Mouse (Mus musculus) myocyte (in vitro differentiated cells): ENCODE measurements around the gene Dcbld2. TPM values are rescaled to one million over a fixed set of nuclear protein-coding genes. Genes with fewer than 3 reads are reported as not detected.

Source experiments
- H3K27me3 ChIP-seq: one replicate; pipeline ENCODE4 v1.6.1; 2011; ENCODE audit not compliant: control insufficient read depth, insufficient read depth, insufficient read length
- H3K36me3 ChIP-seq: one replicate; pipeline ENCODE4 v1.6.1; 2011; ENCODE audit not compliant: control insufficient read depth, insufficient read depth
- H3K4me2 ChIP-seq: one replicate; pipeline ENCODE4 v1.6.1; 2011; ENCODE audit warnings: low read depth, control low read depth
- H3K4me3 ChIP-seq: one replicate; pipeline ENCODE4 v1.5.1; 2011; ENCODE audit warnings: mild to moderate bottlenecking, control low read depth, moderate library complexity
- H3K79me2 ChIP-seq: one replicate; pipeline ENCODE4 v1.6.1; 2011; ENCODE audit not compliant: control insufficient read depth, insufficient read depth
- H3ac ChIP-seq: one replicate; pipeline ENCODE4 v1.6.1; 2011; ENCODE audit not compliant: control insufficient read depth, insufficient read length
- CEBPB ChIP-seq: IDR thresholded peaks from 2 replicates; pipeline ENCODE4 v1.6.1; 2011; ENCODE audit warnings: mild to moderate bottlenecking, moderate library complexity; ENCODE audit not compliant: poor library complexity, insufficient read depth, severe bottlenecking
- E2F4 ChIP-seq: IDR thresholded peaks from one replicate; pipeline ENCODE4 v1.6.1; 2011; ENCODE audit warnings: mild to moderate bottlenecking, control low read depth, moderate library complexity; ENCODE audit not compliant: insufficient read depth
- MAX ChIP-seq: IDR thresholded peaks from one replicate; pipeline ENCODE4 v1.6.1; 2011; ENCODE audit warnings: low read depth, mild to moderate bottlenecking, control low read depth
- MYOD1 ChIP-seq, 3 experiments: IDR thresholded peaks; one replicate each; pipeline ENCODE4 v1.6.1; 2011; ENCODE audit warnings: control low read depth in 2 of 3, low read depth in 2 of 3, mild to moderate bottlenecking in 2 of 3, moderate library complexity in 1 of 3; ENCODE audit not compliant: insufficient read length in 2 of 3, control insufficient read depth in 1 of 3
- MYOG ChIP-seq, 3 experiments: IDR thresholded peaks; one replicate each; pipeline ENCODE4 v1.6.1; 2011; ENCODE audit warnings: control low read depth in 2 of 3, low read depth in 2 of 3, mild to moderate bottlenecking in 2 of 3; ENCODE audit not compliant: insufficient read length in 2 of 3, control insufficient read depth in 1 of 3, insufficient read depth in 1 of 3
- POLR2A ChIP-seq: IDR thresholded peaks from one replicate; pipeline ENCODE4 v1.6.1; 2011; ENCODE audit warnings: low read depth, mild to moderate bottlenecking, control low read depth, moderate library complexity; ENCODE audit not compliant: insufficient read length
- POLR2AphosphoS2 ChIP-seq: IDR thresholded peaks from one replicate; pipeline ENCODE4 v1.6.1; 2011; ENCODE audit warnings: low read depth, control low read depth; ENCODE audit not compliant: insufficient read length
- REST ChIP-seq: IDR thresholded peaks from one replicate; pipeline ENCODE4 v1.6.1; 2011; ENCODE audit warnings: mild to moderate bottlenecking, control low read depth, moderate library complexity; ENCODE audit not compliant: insufficient read depth, insufficient read length
- SRF ChIP-seq: IDR thresholded peaks from one replicate; pipeline ENCODE4 v1.6.1; 2011; ENCODE audit warnings: low read depth; ENCODE audit not compliant: control insufficient read depth, insufficient read length
- TCF12 ChIP-seq: IDR thresholded peaks from one replicate; pipeline ENCODE4 v1.6.1; 2011; ENCODE audit warnings: mild to moderate bottlenecking, control low read depth; ENCODE audit not compliant: poor library complexity, insufficient read depth, severe bottlenecking
- TCF3 ChIP-seq: IDR thresholded peaks from one replicate; pipeline ENCODE4 v1.6.1; 2011; ENCODE audit warnings: low read depth, control low read depth; ENCODE audit not compliant: insufficient read length
- USF1 ChIP-seq: IDR thresholded peaks from one replicate; pipeline ENCODE4 v1.6.1; 2011; ENCODE audit warnings: low read depth, mild to moderate bottlenecking, control low read depth, moderate library complexity
- polyA plus RNA-seq: library from polyadenylated mRNA; unstranded; fragments of >200 nt; fragmentation: generic; extraction: Trizol; gene quantifications from one replicate; pipeline ENCODE4 v1.2.1, GENCODE M21; 2012; ENCODE audit warnings: missing spikeins

Dcbld2 gene
- polyA plus RNA-seq, 1 experiment = 10.4 TPM

DNA sequence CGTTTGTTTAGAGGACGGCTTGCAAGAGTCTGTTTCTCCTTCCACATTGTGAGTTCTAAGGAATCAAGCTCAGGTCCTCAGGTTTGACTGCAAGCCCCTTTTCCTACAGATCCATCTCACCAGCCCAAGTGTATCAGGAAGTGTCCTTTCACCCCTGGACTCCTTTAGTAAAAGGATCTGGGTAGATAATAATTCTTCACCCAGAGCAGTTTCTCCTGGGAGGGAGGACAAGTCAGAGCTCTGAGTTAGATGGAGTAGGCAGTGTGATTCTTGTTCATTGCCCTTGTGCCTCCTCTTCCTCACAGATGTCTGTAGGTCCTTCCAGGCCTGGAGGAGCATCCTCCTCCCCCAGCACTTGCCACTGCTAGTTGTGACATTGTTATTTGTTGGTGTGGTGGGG, 54.3 kb downstream of the Dcbld2 start:
- no peak overlapping the region for H3K4me2 ChIP-seq
- no peak overlapping the region for H3K4me3 ChIP-seq
- TF ChIP-seq E2F4 (no peak), USF1 (no peak), REST (no peak), TCF12 (no peak), POLR2A (no peak), MYOG (IDR thresholded peaks at IDR 0.05; ENCODE audit: control insufficient read depth in 1 of 3, insufficient read depth in 1 of 3, insufficient read length in 2 of 3, low read depth in 2 of 3) (no peak), SRF (no peak), POLR2AphosphoS2 (no peak), MYOD1 (IDR thresholded peaks at IDR 0.05; ENCODE audit: control insufficient read depth in 1 of 3, insufficient read length in 2 of 3, low read depth in 2 of 3) (no peak), CEBPB (no peak), TCF3 (no peak), MAX (no peak)
- no peaks in the 10 kb centered on the region for H3K79me2 ChIP-seq
- H3K27me3 ChIP-seq = no peaks in the 10 kb centered on the region
- H3ac ChIP-seq = no peak overlapping the region
- H3K36me3 ChIP-seq = peaks cover 43% of the 10 kb centered on the region

GRCm38 (mm10) chr16:58464051-58464450, 55.8 kb downstream of the Dcbld2 start:
- TF ChIP-seq MAX (no peak), TCF3 (no peak), TCF12 (no peak), POLR2AphosphoS2 (no peak), MYOD1 (IDR thresholded peaks at IDR 0.05; ENCODE audit: control insufficient read depth in 1 of 3, insufficient read length in 2 of 3, low read depth in 2 of 3) (no peak), E2F4 (no peak), MYOG (IDR thresholded peaks at IDR 0.05; ENCODE audit: control insufficient read depth in 1 of 3, insufficient read depth in 1 of 3, insufficient read length in 2 of 3, low read depth in 2 of 3) (no peak), REST (no peak), CEBPB (no peak), SRF (no peak), USF1 (no peak), POLR2A (no peak)
- Histone ChIP-seq H3K4me3 (no peak overlapping the region), H3K4me2 (no peak overlapping the region)

DNA sequence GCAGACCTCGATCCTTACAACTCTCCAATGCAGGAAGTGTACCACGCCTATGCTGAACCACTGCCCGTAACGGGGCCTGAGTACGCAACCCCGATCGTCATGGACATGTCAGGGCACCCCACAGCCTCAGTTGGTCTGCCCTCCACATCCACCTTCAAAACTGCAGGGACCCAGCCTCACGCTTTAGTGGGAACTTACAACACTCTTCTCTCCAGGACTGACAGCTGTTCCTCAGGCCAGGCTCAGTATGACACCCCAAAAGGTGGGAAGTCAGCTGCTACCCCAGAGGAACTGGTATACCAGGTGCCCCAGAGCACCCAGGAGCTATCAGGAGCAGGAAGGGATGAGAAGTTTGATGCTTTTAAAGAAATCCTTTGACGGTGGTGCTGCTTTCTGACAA, 57.2 kb downstream of the Dcbld2 start:
- Histone ChIP-seq H3K27me3 (no peaks in the 10 kb centered on the region), H3K4me2 (no peak overlapping the region), H3K4me3 (no peak overlapping the region), H3K36me3 (peaks cover 42% of the 10 kb centered on the region), H3ac (no peak overlapping the region), H3K79me2 (no peaks in the 10 kb centered on the region)
- TF ChIP-seq TCF12 (no peak), POLR2AphosphoS2 (no peak), MYOD1 (IDR thresholded peaks at IDR 0.05; ENCODE audit: control insufficient read depth in 1 of 3, insufficient read length in 2 of 3, low read depth in 2 of 3) (no peak), TCF3 (no peak), CEBPB (no peak), SRF (no peak), MYOG (IDR thresholded peaks at IDR 0.05; ENCODE audit: control insufficient read depth in 1 of 3, insufficient read depth in 1 of 3, insufficient read length in 2 of 3, low read depth in 2 of 3) (no peak), USF1 (no peak)

More at GRCm38 (mm10) chr16:58464051-58464450, 55.8 kb downstream of the Dcbld2 start:
- Histone ChIP-seq H3K79me2 (no peaks in the 10 kb centered on the region), H3K36me3 (peaks cover 45% of the 10 kb centered on the region), H3K27me3 (no peaks in the 10 kb centered on the region), H3ac (no peak overlapping the region)

GRCm38 (mm10) chr16:58470061-58470460, 61.8 kb downstream of the Dcbld2 start:
- Histone ChIP-seq H3ac (no peak overlapping the region), H3K79me2 (no peaks in the 10 kb centered on the region), H3K27me3 (no peaks in the 10 kb centered on the region), H3K36me3 (peaks cover 13% of the 10 kb centered on the region), H3K4me2 (no peak overlapping the region), H3K4me3 (no peak overlapping the region)
- no peak for TF ChIP-seq MAX
- no peak for TF ChIP-seq MYOG (IDR thresholded peaks at IDR 0.05; ENCODE audit: control insufficient read depth in 1 of 3, insufficient read depth in 1 of 3, insufficient read length in 2 of 3, low read depth in 2 of 3)
- TF ChIP-seq REST = no peak
- no peak for TF ChIP-seq MYOD1 (IDR thresholded peaks at IDR 0.05; ENCODE audit: control insufficient read depth in 1 of 3, insufficient read length in 2 of 3, low read depth in 2 of 3)
- no peak for TF ChIP-seq SRF
- no peak for TF ChIP-seq USF1
- TF ChIP-seq TCF12 = no peak
- TF ChIP-seq CEBPB = no peak
- no peak for TF ChIP-seq TCF3
- no peak for TF ChIP-seq E2F4
- no peak for TF ChIP-seq POLR2A
- TF ChIP-seq POLR2AphosphoS2 = no peak

DNA sequence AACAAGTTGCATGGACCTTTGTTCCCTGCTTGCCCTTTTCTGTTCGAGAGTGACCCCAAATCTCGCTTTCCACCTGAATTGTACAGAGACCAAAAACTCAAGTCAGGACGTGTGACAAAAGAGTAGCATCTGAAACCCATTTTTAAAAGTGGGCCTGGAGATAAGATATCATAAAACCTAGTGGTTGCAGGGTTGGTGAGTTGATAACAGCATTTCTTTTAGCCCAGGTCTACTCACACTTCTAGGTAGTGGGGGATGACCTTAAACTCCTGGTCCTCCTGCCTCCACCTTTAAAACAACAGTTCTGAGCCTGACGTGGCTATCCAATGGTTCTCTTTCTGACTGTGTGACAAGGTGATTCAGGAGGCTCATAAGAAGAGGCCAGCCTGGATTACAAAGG, 62.6 kb downstream of the Dcbld2 start:
- Histone ChIP-seq H3K36me3 (peaks cover 7% of the 10 kb centered on the region), H3K79me2 (no peaks in the 10 kb centered on the region), H3K4me2 (no peak overlapping the region), H3K27me3 (no peaks in the 10 kb centered on the region), H3ac (no peak overlapping the region), H3K4me3 (no peak overlapping the region)
- TF ChIP-seq E2F4 = no peak
- TF ChIP-seq REST = no peak
- TF ChIP-seq POLR2A = no peak
- no peak for TF ChIP-seq TCF12
- TF ChIP-seq CEBPB = no peak
- TF ChIP-seq POLR2AphosphoS2 = no peak
- no peak for TF ChIP-seq MAX
- TF ChIP-seq MYOD1 (IDR thresholded peaks at IDR 0.05; ENCODE audit: control insufficient read depth in 1 of 3, insufficient read length in 2 of 3, low read depth in 2 of 3) = no peak
- no peak for TF ChIP-seq TCF3
- TF ChIP-seq USF1 = no peak
- no peak for TF ChIP-seq SRF
- TF ChIP-seq MYOG (IDR thresholded peaks at IDR 0.05; ENCODE audit: control insufficient read depth in 1 of 3, insufficient read depth in 1 of 3, insufficient read length in 2 of 3, low read depth in 2 of 3) = no peak
